Mouse (Mus musculus): ENCODE data around the gene H2-Q4.
"Not testable (repeated sequence)": the region's sequence is repeated elsewhere in the genome, so short reads cannot be mapped to it uniquely, and the experiment has no call there.

- TF ChIP-seq POLR2A (IDR thresholded peaks at IDR 0.05; ENCODE audit: low read depth, low read length); CTCF (conservative IDR thresholded peaks at IDR 0.05; ENCODE audit: insufficient read depth, insufficient read length, low read depth, low read length): not testable (repeated sequence)
Measured at GRCm38 (mm10) chr17:35432167-35432566, 52.8 kb downstream of the H2-Q4 start.

All from kidney, adult 2 months (tissue).